Mouse (Mus musculus) testis, adult 2 months (tissue): ENCODE data around the gene Mmp8.

Experiments used
- CTCF ChIP-seq: fragments of 200-500 bp; IDR thresholded peaks from 2 replicates; pipeline ENCODE4 v1.5.1; 2012; ENCODE audit warnings: low read depth, mild to moderate bottlenecking, inconsistent platforms, low read length, moderate library complexity; ENCODE audit not compliant: control insufficient read depth, insufficient read depth, insufficient replicate concordance
- POLR2A ChIP-seq: fragments of 200-500 bp; IDR thresholded peaks from 2 replicates; pipeline ENCODE4 v1.6.1; 2012; ENCODE audit warnings: low read depth, mild to moderate bottlenecking, inconsistent platforms, low read length, moderate library complexity; ENCODE audit not compliant: control insufficient read depth

- TF ChIP-seq POLR2A (no peak), CTCF (peak; percentile 43; the same call in 1 of the 2 replicates)
Observed at GRCm38 (mm10) chr9:7602982-7603742, 44.9 kb downstream of the Mmp8 start.
